Mouse (Mus musculus) forebrain, embryonic 15.5 days (tissue): Measurements from ENCODE around the gene Tgfbr2. TPM values are rescaled to one million over a fixed set of nuclear protein-coding genes. Genes with fewer than 3 reads are reported as not detected.

ENCODE experiments used
- ATAC-seq: fragments of 200-750 bp; cut with Nextera tagmentation; replicated peaks from 2 replicates; pipeline ENCODE4 v1.8.0; 2017; ENCODE audit warnings: mild to moderate bottlenecking, moderate TSS enrichment, moderate library complexity
- H3K27ac ChIP-seq: fragments of 300-500 bp; sonication (generic); replicated peaks from 2 replicates; pipeline ENCODE4 v1.5.1; 2015; ENCODE audit warnings: mild to moderate bottlenecking, inconsistent platforms
- H3K27me3 ChIP-seq: fragments of 300-500 bp; sonication (generic); 2 replicates; pipeline ENCODE4 v1.6.1; 2015; ENCODE audit warnings: inconsistent platforms
- H3K36me3 ChIP-seq: fragments of 300-500 bp; sonication (generic); 2 replicates; pipeline ENCODE4 v1.6.1; 2015; ENCODE audit warnings: mild to moderate bottlenecking, inconsistent platforms
- H3K4me1 ChIP-seq: fragments of 300-500 bp; sonication (generic); 2 replicates; pipeline ENCODE4 v1.6.1; 2015; ENCODE audit warnings: inconsistent platforms
- H3K4me2 ChIP-seq: fragments of 300-500 bp; sonication (generic); replicated peaks from 2 replicates; pipeline ENCODE4 v1.6.1; 2015; ENCODE audit warnings: mild to moderate bottlenecking, inconsistent platforms
- H3K4me3 ChIP-seq: fragments of 300-500 bp; sonication (generic); 2 replicates; pipeline ENCODE4 v1.5.1; 2015; ENCODE audit warnings: mild to moderate bottlenecking, inconsistent platforms
- H3K9ac ChIP-seq: fragments of 300-500 bp; sonication (generic); replicated peaks from 2 replicates; pipeline ENCODE4 v1.6.1; 2015; ENCODE audit warnings: mild to moderate bottlenecking, inconsistent platforms
- H3K9me3 ChIP-seq: fragments of 300-500 bp; sonication (generic); 2 replicates; pipeline ENCODE4 v1.6.1; 2016; ENCODE audit warnings: inconsistent platforms
- WGBS: fragments of 180-500 bp; shearing (Covaris S2); methylation state at CpG from one replicate; pipeline ENCODE4 v1.1.7; 2015; ENCODE audit warnings: mixed read lengths; 5-methylcytosine and 5-hydroxymethylcytosine counted together
- polyA plus RNA-seq: library from polyadenylated mRNA; unstranded; fragments of >200 nt; fragmentation: Nextera tagmentation; extraction: Ambion mirVana; gene quantifications from 2 replicates; pipeline ENCODE4 v1.2.1, GENCODE M21; 2015

Tgfbr2 gene
- polyA plus RNA-seq, 1 experiment from 2014 or later, result 6.1 TPM

GRCm38 (mm10) chr9:116039981-116040380 lies 135.2 kb downstream of the Tgfbr2 start:
- no peak overlapping the region for H3K4me2 ChIP-seq
- H3K27me3 ChIP-seq, result no peaks in the 10 kb centered on the region
- no peak for ATAC-seq
- no peaks in the 10 kb centered on the region for H3K36me3 ChIP-seq
- H3K9me3 ChIP-seq, result no peaks in the 10 kb centered on the region
- no peaks in the 10 kb centered on the region for H3K4me1 ChIP-seq
- no peak overlapping the region for H3K27ac ChIP-seq
- H3K4me3 ChIP-seq, result no peak overlapping the region
- WGBS, result 76% methylated on average over 4 of the region's 4 CpGs
- H3K9ac ChIP-seq, result no peak overlapping the region

- H3K27ac ChIP-seq, result no peak overlapping the region
- H3K9me3 ChIP-seq, result no peaks in the 10 kb centered on the region
- ATAC-seq, result no peak
- H3K27me3 ChIP-seq, result no peaks in the 10 kb centered on the region
- H3K9ac ChIP-seq, result no peak overlapping the region
- H3K36me3 ChIP-seq, result no peaks in the 10 kb centered on the region
- no peaks in the 10 kb centered on the region for H3K4me1 ChIP-seq
- no peak overlapping the region for H3K4me3 ChIP-seq
- H3K4me2 ChIP-seq, result no peak overlapping the region
- 82% methylated on average over 6 of the region's 6 CpGs for WGBS
Observed at GRCm38 (mm10) chr9:116038275-116038674, 136.9 kb downstream of the Tgfbr2 start.
